Mouse (Mus musculus) forebrain, embryonic 12.5 days (tissue): ENCODE measurements at regions not wholly inside any gene's neighbourhood (a gene's known extent, or its start where the extent isn't known, plus 50 kb on each side); places are given as distances from the start of the nearest gene placed in this dataset.

ENCODE experiments used
- ATAC-seq: fragments of 200-750 bp; cut with Nextera tagmentation; 2 replicates; pipeline ENCODE4 v1.8.0; 2017; ENCODE audit warnings: moderate TSS enrichment; ENCODE audit not compliant: low FRiP score
- H3K27ac ChIP-seq: fragments of 300-500 bp; sonication (generic); 2 replicates; pipeline ENCODE4 v1.5.1; 2016; ENCODE audit warnings: mild to moderate bottlenecking
- H3K27me3 ChIP-seq: fragments of 300-500 bp; sonication (generic); 2 replicates; pipeline ENCODE4 v1.6.1; 2016; ENCODE audit warnings: mild to moderate bottlenecking
- H3K36me3 ChIP-seq: fragments of 300-500 bp; sonication (generic); replicated peaks from 2 replicates; pipeline ENCODE4 v1.6.1; 2016; ENCODE audit warnings: mild to moderate bottlenecking
- H3K4me1 ChIP-seq: fragments of 300-500 bp; sonication (generic); 2 replicates; pipeline ENCODE4 v1.6.1; 2016
- H3K4me2 ChIP-seq: fragments of 300-500 bp; sonication (generic); 2 replicates; pipeline ENCODE4 v1.6.1; 2016; ENCODE audit warnings: mild to moderate bottlenecking, moderate library complexity
- H3K4me3 ChIP-seq: fragments of 300-500 bp; sonication (generic); replicated peaks from 2 replicates; pipeline ENCODE4 v1.5.1; 2016; ENCODE audit warnings: mild to moderate bottlenecking
- H3K9ac ChIP-seq: fragments of 300-500 bp; sonication (generic); 2 replicates; pipeline ENCODE4 v1.6.1; 2016; ENCODE audit warnings: mild to moderate bottlenecking
- H3K9me3 ChIP-seq: fragments of 300-500 bp; sonication (generic); 2 replicates; pipeline ENCODE4 v1.6.1; 2016
- WGBS: fragments of 180-500 bp; shearing (Covaris S2); methylation state at CpG from one replicate; pipeline ENCODE4 v1.1.7; 2016; 5-methylcytosine and 5-hydroxymethylcytosine counted together

DNA sequence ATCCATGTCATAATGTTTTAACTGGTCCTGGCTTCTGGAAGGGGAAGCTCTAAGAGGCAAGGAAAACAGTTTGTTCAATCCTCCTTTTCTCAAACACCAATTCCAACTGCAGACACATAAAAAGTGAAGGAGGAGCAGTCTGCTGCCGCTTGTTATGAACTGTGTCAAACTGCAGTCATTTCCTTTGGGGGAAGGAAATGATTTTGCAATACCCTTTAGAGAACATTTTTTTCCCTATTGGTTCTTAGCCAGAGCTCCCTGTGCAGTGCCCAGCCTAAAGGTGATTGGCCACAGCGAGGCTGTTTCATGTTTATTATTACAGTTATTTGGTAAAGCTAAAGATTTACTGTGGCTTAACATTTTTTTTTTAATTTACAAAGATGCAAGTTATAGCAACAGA lies 1132.6 kb upstream of the Fbxo33 start:
- H3K4me3 ChIP-seq: no peak overlapping the region
- H3K27ac ChIP-seq: no peak overlapping the region
- no peaks in the 10 kb centered on the region for H3K9me3 ChIP-seq
- 86% methylated on average over 2 of the region's 2 CpGs for WGBS
- H3K4me2 ChIP-seq: no peak overlapping the region
- no peaks in the 10 kb centered on the region for H3K36me3 ChIP-seq
- no peaks in the 10 kb centered on the region for H3K27me3 ChIP-seq
- no peak overlapping the region for H3K9ac ChIP-seq
- no peak for ATAC-seq
- no peaks in the 10 kb centered on the region for H3K4me1 ChIP-seq

DNA sequence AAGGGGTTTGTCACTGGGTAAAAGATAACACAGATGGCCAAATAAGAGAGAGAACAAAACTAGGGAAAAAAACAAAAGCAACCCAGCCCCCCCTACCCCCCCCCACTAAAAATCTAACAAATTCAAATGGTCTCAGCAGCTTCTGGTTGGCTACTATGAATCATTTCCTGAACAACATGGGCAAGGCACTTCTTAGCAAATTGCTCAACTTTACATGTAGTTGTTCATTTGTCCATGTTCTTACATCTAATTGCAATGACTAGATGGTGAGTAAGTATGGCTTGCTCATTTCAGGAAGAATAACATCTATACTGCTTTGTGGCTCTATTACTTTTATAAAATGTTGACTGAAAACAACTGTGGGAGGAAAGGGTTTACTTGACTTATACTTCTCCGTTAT lies 1124.9 kb upstream of the Fbxo33 start:
- H3K4me1 ChIP-seq: no peaks in the 10 kb centered on the region
- H3K9ac ChIP-seq: no peak overlapping the region
- no peaks in the 10 kb centered on the region for H3K27me3 ChIP-seq
- no peaks in the 10 kb centered on the region for H3K36me3 ChIP-seq
- H3K4me3 ChIP-seq: no peak overlapping the region
- no peak overlapping the region for H3K4me2 ChIP-seq
- no peak for ATAC-seq
- no peak overlapping the region for H3K27ac ChIP-seq
- no peaks in the 10 kb centered on the region for H3K9me3 ChIP-seq
- 100% methylated on average over 1 of the region's 1 CpGs for WGBS

DNA sequence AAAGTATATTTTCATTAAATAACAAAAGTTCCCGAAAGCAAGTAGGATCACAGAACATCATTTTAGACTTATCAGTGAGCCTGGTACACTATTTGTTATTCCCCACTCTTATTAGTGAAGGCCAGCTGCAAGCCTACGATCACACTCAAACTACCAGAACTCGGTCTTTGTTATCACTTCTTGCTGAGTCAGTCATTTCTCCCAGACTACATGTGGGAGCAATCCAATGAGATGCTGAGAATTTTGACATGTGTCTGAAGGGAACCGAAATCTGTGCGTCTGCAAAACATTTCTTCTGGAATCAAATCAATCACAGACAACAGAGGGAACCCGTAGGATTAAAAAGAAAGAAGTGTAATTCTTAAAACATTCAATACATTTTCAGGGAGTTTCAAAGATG lies 1100.5 kb upstream of the Fbxo33 start:
- 83% methylated on average over 6 of the region's 6 CpGs for WGBS
- Histone ChIP-seq H3K4me1 (no peaks in the 10 kb centered on the region), H3K9me3 (no peaks in the 10 kb centered on the region), H3K36me3 (no peaks in the 10 kb centered on the region), H3K9ac (no peak overlapping the region), H3K4me3 (no peak overlapping the region), H3K27ac (no peak overlapping the region), H3K27me3 (no peaks in the 10 kb centered on the region), H3K4me2 (no peak overlapping the region)
- no peak for ATAC-seq

DNA sequence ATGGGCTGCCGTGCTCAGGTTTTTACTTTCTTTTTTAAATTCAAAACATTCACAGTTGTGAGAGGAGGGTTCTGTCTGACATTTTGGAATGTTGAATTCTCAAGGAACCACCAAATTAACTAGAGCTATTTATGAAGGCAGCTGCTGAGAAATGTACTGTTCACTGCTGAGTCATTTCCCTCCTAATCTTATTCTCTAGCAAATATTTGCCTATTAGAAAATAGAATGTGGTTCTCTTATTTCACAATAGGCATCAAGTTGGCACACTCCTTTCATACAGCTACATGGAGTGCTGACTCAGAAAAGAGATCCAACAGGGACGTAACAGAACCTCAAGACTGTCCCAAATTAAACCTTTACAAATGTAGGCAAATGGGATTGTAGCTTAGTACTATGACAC lies 1073.1 kb upstream of the Fbxo33 start:
- Histone ChIP-seq H3K4me1 (no peaks in the 10 kb centered on the region), H3K9me3 (no peaks in the 10 kb centered on the region), H3K4me3 (no peak overlapping the region), H3K27ac (no peak overlapping the region), H3K36me3 (no peaks in the 10 kb centered on the region), H3K9ac (no peak overlapping the region), H3K4me2 (no peak overlapping the region), H3K27me3 (no peaks in the 10 kb centered on the region)
- ATAC-seq: no peak
- WGBS: 68% methylated on average over 2 of the region's 2 CpGs

DNA sequence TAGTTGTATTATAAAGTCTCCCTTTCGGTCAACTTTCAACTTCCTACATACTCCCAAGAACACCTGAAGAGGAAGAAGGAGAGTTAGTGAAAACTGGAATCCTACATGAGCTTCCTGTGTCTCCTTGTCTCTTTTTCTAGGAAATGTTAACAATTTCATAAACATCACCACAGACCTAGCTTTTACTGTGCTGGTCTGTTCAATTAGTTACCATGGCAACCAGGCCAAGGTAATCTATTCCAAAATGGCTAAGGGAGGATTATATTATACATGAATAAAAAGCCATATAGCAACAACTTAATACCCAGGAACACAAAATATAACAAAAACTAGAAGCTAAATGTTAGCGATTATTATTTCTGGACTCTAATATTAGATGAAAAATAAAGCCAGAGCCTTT lies 1069.3 kb upstream of the Fbxo33 start:
- no peak overlapping the region for H3K4me2 ChIP-seq
- H3K9ac ChIP-seq: no peak overlapping the region
- H3K4me3 ChIP-seq: no peak overlapping the region
- no peaks in the 10 kb centered on the region for H3K27me3 ChIP-seq
- no peak overlapping the region for H3K27ac ChIP-seq
- 0 out of 2 replicates have a peak, but pooled peaks have one; percentile 53 for ATAC-seq
- no peaks in the 10 kb centered on the region for H3K4me1 ChIP-seq
- 84% methylated on average over 2 of the region's 2 CpGs for WGBS
- no peaks in the 10 kb centered on the region for H3K36me3 ChIP-seq
- no peaks in the 10 kb centered on the region for H3K9me3 ChIP-seq

DNA sequence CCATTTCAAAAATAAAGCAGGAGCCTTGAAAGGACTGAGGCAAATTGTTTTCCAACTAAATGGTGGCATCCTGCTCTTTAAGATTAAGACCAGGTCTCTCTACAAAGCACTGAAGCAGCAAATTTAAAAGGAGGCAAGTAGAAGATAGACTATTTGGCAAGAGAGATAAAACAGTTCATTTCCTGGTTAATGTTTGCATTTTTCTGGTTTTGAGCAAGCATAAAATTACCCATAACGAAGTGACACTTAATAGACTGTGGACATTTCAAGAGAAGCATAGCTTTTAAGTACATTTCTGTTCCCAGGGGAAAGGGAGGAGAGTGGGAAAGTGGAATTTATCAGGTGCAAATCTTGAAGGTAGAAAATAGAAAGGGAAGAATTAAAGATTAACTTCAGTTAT lies 1035.8 kb upstream of the Fbxo33 start:
- Histone ChIP-seq H3K4me2 (no peak overlapping the region), H3K27ac (no peak overlapping the region), H3K9me3 (no peaks in the 10 kb centered on the region), H3K27me3 (no peaks in the 10 kb centered on the region), H3K9ac (no peak overlapping the region), H3K4me3 (no peak overlapping the region), H3K36me3 (no peaks in the 10 kb centered on the region), H3K4me1 (no peaks in the 10 kb centered on the region)
- no peak for ATAC-seq
- WGBS: 60% methylated on average over 1 of the region's 1 CpGs

DNA sequence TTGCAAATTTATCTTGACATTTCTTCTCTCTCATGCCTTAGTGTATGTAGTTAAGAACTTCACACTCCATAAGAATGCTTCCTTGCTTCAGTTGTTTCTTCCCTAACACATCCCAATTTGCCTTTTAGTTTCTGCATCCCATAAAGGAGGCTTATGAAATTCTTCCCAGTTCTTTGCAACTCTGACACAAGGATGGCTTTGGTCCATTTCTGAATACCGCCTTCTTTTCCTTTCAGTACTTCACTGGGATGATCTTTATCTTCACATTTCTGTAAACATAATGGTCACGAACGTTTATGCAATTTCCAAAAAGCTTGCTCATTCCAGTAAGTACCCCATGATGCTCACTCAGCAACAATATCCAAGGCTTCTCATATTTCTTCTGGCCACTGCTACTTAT lies 994.5 kb upstream of the Fbxo33 start:
- Histone ChIP-seq H3K4me1 (no peaks in the 10 kb centered on the region), H3K9ac (no peak overlapping the region), H3K36me3 (no peaks in the 10 kb centered on the region), H3K4me2 (no peak overlapping the region), H3K9me3 (no peaks in the 10 kb centered on the region), H3K4me3 (no peak overlapping the region), H3K27ac (no peak overlapping the region), H3K27me3 (no peaks in the 10 kb centered on the region)
- 93% methylated on average over 3 of the region's 3 CpGs for WGBS
- no peak for ATAC-seq

DNA sequence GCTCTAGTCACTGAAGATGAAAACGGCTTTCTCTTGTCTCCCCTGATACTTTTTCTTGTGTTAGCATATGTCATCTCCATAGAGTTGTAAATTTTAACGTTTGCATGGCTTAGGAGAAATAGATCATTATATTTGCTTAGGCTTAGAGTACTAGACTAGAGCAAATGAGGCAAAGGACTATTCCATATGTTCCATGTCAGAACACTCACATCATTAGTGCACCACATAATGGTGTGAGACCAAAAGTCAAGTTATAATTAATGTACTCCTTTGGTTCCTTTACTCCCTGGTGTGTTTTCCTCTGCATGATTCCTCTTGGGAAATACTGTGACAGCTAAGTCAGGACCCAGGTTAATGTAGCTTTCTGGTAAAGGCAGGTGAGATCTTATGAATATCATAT lies 956.2 kb upstream of the Fbxo33 start:
- Histone ChIP-seq H3K4me2 (no peak overlapping the region), H3K27ac (no peak overlapping the region), H3K9ac (no peak overlapping the region), H3K9me3 (no peaks in the 10 kb centered on the region), H3K4me1 (no peaks in the 10 kb centered on the region), H3K36me3 (no peaks in the 10 kb centered on the region), H3K27me3 (no peaks in the 10 kb centered on the region), H3K4me3 (no peak overlapping the region)
- ATAC-seq: no peak
- 71% methylated on average over 2 of the region's 2 CpGs for whole genome bisulfite sequencing

DNA sequence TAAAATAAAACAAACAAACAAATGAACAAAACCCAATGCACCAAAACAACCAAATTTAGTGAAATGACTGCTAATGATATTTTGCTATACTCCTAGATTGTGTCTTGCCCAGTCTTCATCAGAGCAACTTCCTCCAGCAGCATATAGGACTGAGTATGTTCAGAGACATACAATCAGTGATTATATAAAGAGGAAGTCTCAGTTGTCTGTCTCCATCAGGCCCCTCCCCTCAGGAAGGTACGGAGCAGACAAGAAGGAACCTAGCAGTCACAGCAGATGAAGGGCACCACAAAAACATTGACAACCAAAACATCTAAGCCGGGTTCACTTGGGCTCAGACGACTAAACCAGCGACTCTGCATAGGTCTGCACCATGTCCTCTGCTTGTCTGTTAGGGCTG lies 930.7 kb upstream of the Fbxo33 start:
- Histone ChIP-seq H3K9me3 (no peaks in the 10 kb centered on the region), H3K36me3 (no peaks in the 10 kb centered on the region), H3K4me2 (no peak overlapping the region), H3K27ac (no peak overlapping the region), H3K4me3 (no peak overlapping the region), H3K27me3 (no peaks in the 10 kb centered on the region), H3K9ac (no peak overlapping the region), H3K4me1 (no peaks in the 10 kb centered on the region)
- ATAC-seq: no peak
- 88% methylated on average over 4 of the region's 4 CpGs for WGBS

DNA sequence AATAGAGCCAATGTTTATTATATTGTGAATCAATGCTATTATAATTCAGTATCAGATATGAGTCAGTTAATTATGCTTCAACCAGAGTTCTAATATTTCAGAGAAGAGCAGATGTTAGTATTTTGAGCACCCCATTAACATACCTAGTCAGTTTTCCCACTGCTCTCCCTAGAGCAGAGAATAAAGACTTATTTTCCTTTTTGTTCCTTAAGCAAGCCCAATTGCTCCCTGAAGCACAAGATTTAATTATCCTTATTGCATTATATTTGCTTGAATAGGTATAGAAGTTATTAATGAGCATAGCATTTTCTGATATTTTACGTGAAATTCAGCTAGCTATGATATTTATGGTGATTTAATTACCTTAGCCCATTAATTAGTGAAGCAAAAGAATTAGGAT lies 927.8 kb upstream of the Fbxo33 start:
- H3K36me3 ChIP-seq: no peaks in the 10 kb centered on the region
- no peak overlapping the region for H3K9ac ChIP-seq
- H3K27ac ChIP-seq: no peak overlapping the region
- no peak overlapping the region for H3K4me3 ChIP-seq
- H3K4me1 ChIP-seq: no peaks in the 10 kb centered on the region
- H3K9me3 ChIP-seq: no peaks in the 10 kb centered on the region
- no peak for ATAC-seq
- WGBS: 37% methylated on average over 1 of the region's 1 CpGs
- H3K27me3 ChIP-seq: no peaks in the 10 kb centered on the region
- no peak overlapping the region for H3K4me2 ChIP-seq
